Mouse (Mus musculus): ENCODE results near the gene Cmbl.

DNA sequence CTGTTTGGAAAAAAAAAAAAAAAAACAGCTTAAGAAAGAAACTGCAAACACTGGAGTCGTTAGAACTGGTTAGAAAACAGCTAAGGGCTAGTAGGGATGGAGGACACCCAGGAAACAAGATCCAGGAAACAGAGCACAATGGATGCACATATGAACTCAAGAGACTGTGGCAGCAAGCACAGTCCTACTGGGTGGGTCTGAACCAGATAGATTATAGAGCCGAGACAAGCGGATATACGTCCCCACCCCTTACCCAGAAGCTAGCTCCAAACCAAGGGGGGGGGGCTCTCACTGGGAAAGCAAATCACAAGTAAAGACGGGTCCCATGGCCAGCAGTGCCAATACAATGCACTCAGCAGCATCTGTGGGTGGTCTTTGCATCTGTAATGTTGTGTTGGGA, 46.2 kb upstream of the Cmbl start:
- no peak for TF ChIP-seq CTCF (IDR thresholded peaks at IDR 0.05; ENCODE audit: extremely low read depth, insufficient read depth, insufficient read length, insufficient replicate concordance)
- TF ChIP-seq POLR2A (IDR thresholded peaks at IDR 0.05; ENCODE audit: low read depth, low read length), result no peak
